Mouse (Mus musculus) kidney, postnatal 0 days (tissue): ENCODE results near the gene Vav2. TPM values are rescaled to one million over a fixed set of nuclear protein-coding genes. Genes with fewer than 3 reads are reported as not detected.

Source experiments
- ATAC-seq: fragments of 200-750 bp; cut with Nextera tagmentation; replicated peaks from 2 replicates; pipeline ENCODE4 v1.8.0; 2017; ENCODE audit warnings: low read depth, moderate number of reproducible peaks, moderate TSS enrichment, moderate library complexity; ENCODE audit not compliant: low FRiP score
- DNase-seq: peaks from one replicate; pipeline ENCODE4 v3.0.0-alpha.2; 2016; ENCODE audit warnings: low spot score
- H3K27ac ChIP-seq: fragments of 300-500 bp; sonication (generic); 2 replicates; pipeline ENCODE4 v1.5.1; 2014; ENCODE audit warnings: mild to moderate bottlenecking
- H3K27me3 ChIP-seq: fragments of 300-500 bp; sonication (generic); 2 replicates; pipeline ENCODE4 v1.6.1; 2014; ENCODE audit warnings: low read length, mixed read lengths; ENCODE audit not compliant: insufficient read depth
- H3K36me3 ChIP-seq: fragments of 300-500 bp; sonication (generic); 2 replicates; pipeline ENCODE4 v1.6.1; 2014; ENCODE audit warnings: low read length, mixed read lengths; ENCODE audit not compliant: insufficient read depth
- H3K4me1 ChIP-seq: fragments of 300-500 bp; sonication (generic); replicated peaks from 2 replicates; pipeline ENCODE4 v1.6.1; 2014; ENCODE audit warnings: antibody characterized with exemption, low read length, mixed read lengths; ENCODE audit not compliant: insufficient read depth
- H3K4me2 ChIP-seq: fragments of 300-500 bp; sonication (generic); 2 replicates; pipeline ENCODE4 v1.6.1; 2014; ENCODE audit warnings: mild to moderate bottlenecking, low read length, moderate library complexity, mixed read lengths
- H3K4me3 ChIP-seq: fragments of 300-500 bp; sonication (generic); replicated peaks from 2 replicates; pipeline ENCODE4 v1.5.1; 2014; ENCODE audit warnings: low read depth, low read length
- H3K9ac ChIP-seq: fragments of 300-500 bp; sonication (generic); 2 replicates; pipeline ENCODE4 v1.6.1; 2014; ENCODE audit warnings: low read depth, low read length
- H3K9me3 ChIP-seq: fragments of 300-500 bp; sonication (generic); replicated peaks from 2 replicates; pipeline ENCODE4 v1.6.1; 2016; ENCODE audit warnings: low read length, inconsistent platforms, mixed read lengths
- CTCF ChIP-seq: IDR thresholded peaks from 2 replicates; pipeline ENCODE4 v1.5.1; 2016; ENCODE audit warnings: antibody characterized with exemption, low read depth, mild to moderate bottlenecking, moderate library complexity
- WGBS: fragments of 180-500 bp; shearing (Covaris S2); extraction: QIAGEN DNeasy Blood & Tissue Kit; methylation state at CpG from one replicate; pipeline ENCODE4 v1.1.7; 2014; 5-methylcytosine and 5-hydroxymethylcytosine counted together
- microRNA-seq: library from miRNA; unstranded; fragments of <30 nt; microRNA quantifications from one replicate; pipeline ENCODE4, GENCODE M21; 2016
- polyA plus RNA-seq: library from polyadenylated mRNA; unstranded; fragments of >200 nt; fragmentation: Nextera tagmentation; extraction: Ambion mirVana; gene quantifications from 2 replicates; pipeline ENCODE4 v1.2.1, GENCODE M21; 2015

The Vav2 gene
- polyA plus RNA-seq, 1 experiment from 2014 or later, result 4.7 TPM

DNA sequence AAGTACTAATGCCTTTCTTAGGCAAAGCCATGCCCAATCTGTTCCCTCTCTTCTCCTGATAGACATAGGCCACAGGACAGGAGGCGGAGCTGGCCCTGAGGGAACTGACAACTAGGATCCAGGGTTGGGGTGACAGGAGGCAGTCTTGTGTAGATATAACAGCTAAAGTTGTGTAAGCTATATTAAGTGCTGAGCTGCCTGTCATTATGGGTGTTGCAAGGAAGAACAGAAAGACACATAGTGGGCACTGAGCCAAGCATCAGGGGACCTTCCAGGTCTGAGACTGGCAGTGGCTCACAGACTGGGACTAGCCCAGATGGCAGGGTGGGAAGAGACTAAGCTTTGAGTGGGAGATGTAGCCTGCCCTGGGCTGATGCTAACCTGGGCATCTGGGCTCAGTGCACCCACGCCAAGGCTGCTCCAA lies 208.7 kb downstream of the Vav2 start:
- DNase-seq (no peak), ATAC-seq (no peak)
- no peaks in the 10 kb centered on the region for H3K9me3 ChIP-seq
- TF ChIP-seq CTCF, result no peak
- no peak overlapping the region for H3K4me3 ChIP-seq
- 91% methylated on average over 2 of the region's 2 CpGs for WGBS
- H3K27me3 ChIP-seq, result no peaks in the 10 kb centered on the region
- no peak overlapping the region for H3K27ac ChIP-seq
- H3K9ac ChIP-seq, result no peak overlapping the region
- peaks cover 14% of the 10 kb centered on the region; the same call in 1 of the 2 replicates for H3K36me3 ChIP-seq
- H3K4me1 ChIP-seq, result no peaks in the 10 kb centered on the region
- no peak overlapping the region for H3K4me2 ChIP-seq

DNA sequence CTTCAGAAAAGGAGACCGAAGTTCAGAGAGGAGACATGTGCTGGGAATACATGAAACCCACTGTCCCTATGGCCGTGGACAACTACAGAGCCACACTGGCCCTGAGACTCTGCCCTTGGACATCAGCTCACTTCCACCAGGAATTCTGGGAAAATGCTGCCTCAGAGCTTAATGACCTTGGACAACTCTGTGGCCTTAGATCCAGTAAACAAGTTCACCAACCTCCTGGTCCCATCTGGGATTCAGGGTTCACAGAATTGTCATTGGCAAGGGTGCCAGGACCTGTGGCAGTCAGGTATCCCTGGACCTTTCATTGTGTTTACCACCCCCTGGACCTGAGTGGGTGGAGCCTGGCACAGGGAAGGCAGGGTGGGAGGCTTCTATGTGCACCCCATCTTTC lies 211.3 kb downstream of the Vav2 start:
- DNase-seq (no peak), ATAC-seq (no peak)
- Histone ChIP-seq H3K36me3 (0 out of 2 replicates have a peak, but pooled peaks cover 12% of the 10 kb centered on the region), H3K27ac (no peak overlapping the region), H3K27me3 (no peaks in the 10 kb centered on the region), H3K4me1 (no peaks in the 10 kb centered on the region), H3K9me3 (no peaks in the 10 kb centered on the region), H3K9ac (no peak overlapping the region), H3K4me3 (no peak overlapping the region), H3K4me2 (no peak overlapping the region)
- WGBS, result 67% methylated on average over 2 of the region's 2 CpGs
- TF ChIP-seq CTCF, result no peak

Small RNA genes within 50 kb of the gene (microRNA-seq; reads per million reads assigned to microRNA genes)
- gene Gm24049 (not detected), gene Mir7578 (not detected)

Other genes starting within 250 kb of the Vav2 start
- gene Sardh, start 178.7 kb downstream of the Vav2 start, polyA plus RNA-seq, result 48.6 and 63.5 TPM in 2 replicates
- 10.2 TPM in 2 replicates for gene Brd3os, start 15.3 kb upstream of the Vav2 start, polyA plus RNA-seq
- gene Brd3, start 80.6 kb upstream of the Vav2 start, polyA plus RNA-seq, result 85.4 and 91.4 TPM in 2 replicates
- gene Wdr5, start 88.1 kb upstream of the Vav2 start, polyA plus RNA-seq, result 43.0 and 46.6 TPM in 2 replicates
- gene Rxra, start 249.4 kb upstream of the Vav2 start, polyA plus RNA-seq, result 9.4 and 9.6 TPM in 2 replicates